Mouse (Mus musculus) brain, embryonic 14.5 days (tissue): ENCODE measurements at regions not wholly inside any gene's neighbourhood (a gene's known extent, or its start where the extent isn't known, plus 50 kb on each side); places are given as distances from the start of the nearest gene placed in this dataset.

Experiments used
- CTCF ChIP-seq: fragments of 200-500 bp; IDR thresholded peaks from 2 replicates; pipeline ENCODE4 v1.5.1; 2012; ENCODE audit warnings: inconsistent platforms, mild to moderate bottlenecking, moderate library complexity, borderline replicate concordance; ENCODE audit not compliant: insufficient read depth, insufficient read length; ENCODE audit errors: extremely low read depth
- POLR2A ChIP-seq: fragments of 200-500 bp; IDR thresholded peaks from 2 replicates; pipeline ENCODE4 v1.6.1; 2012; ENCODE audit warnings: mild to moderate bottlenecking, inconsistent platforms, borderline replicate concordance; ENCODE audit not compliant: poor library complexity, insufficient read depth, insufficient read length, severe bottlenecking; ENCODE audit errors: extremely low read depth

DNA sequence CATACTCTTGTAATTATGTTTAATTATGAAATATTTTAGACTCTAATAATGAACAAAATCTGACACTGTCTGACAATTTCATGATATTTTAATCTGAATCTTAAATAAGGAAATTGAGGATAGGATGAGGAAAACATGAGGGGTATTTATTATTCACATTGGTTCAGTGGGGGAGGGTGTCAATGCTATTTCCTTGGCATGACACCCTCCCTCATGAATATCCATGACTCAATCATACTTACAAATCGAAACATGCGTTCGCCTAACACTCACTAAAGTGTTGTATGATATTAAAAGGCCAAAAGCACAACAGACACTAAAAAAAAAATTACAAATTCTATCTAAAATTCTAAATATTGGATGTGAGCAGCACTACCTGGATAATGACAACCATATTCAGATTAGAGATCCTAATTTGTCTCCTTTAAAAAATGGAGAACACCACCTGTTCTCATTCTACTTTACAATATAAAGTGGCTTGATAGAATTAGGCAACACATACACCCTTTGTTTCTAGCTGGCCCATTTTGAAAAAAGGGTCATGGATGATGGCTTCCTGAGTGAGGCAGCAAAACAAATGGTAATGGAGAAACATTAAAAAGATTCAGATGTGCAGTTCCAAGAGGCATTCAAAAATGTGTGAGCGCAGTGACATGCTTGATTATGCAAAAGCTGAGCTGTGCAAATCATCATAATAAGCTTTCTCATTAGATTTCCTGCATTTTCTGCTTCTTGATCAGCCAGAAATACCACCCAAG, 942.3 kb upstream of the Nudt12 start:
- TF ChIP-seq CTCF: no peak
- TF ChIP-seq POLR2A: no peak
